Mouse (Mus musculus) testis, adult 2 months (tissue): ENCODE measurements around the gene Jak1.

Experiments used
- CTCF ChIP-seq: fragments of 200-500 bp; IDR thresholded peaks from 2 replicates; pipeline ENCODE4 v1.5.1; 2012; ENCODE audit warnings: low read depth, mild to moderate bottlenecking, inconsistent platforms, low read length, moderate library complexity; ENCODE audit not compliant: control insufficient read depth, insufficient read depth, insufficient replicate concordance
- POLR2A ChIP-seq: fragments of 200-500 bp; IDR thresholded peaks from 2 replicates; pipeline ENCODE4 v1.6.1; 2012; ENCODE audit warnings: low read depth, mild to moderate bottlenecking, inconsistent platforms, low read length, moderate library complexity; ENCODE audit not compliant: control insufficient read depth

DNA sequence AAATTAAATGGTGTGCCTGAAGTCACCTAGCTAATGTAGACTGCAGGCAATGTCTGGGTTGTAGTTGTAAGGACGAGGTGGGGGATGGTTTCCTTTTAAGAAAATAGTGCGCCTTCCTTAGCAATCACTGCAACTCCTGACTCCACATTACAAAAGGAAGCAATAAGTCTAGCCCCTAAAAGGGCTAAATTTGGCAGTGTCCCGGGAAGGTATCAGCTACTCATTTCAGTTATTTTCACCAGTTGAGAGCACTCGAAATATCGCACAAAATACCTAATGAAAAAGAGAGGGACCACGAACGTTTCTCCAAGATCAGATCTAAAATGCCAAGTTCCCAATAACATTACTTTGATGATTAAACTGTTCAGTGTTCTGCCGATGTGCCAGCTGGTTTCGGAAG is 28.6 kb upstream of the Jak1 start:
- TF ChIP-seq CTCF (no peak), POLR2A (no peak)
